Mouse (Mus musculus) brain, embryonic 14.5 days (tissue): ENCODE data around the gene Exosc5. TPM values are rescaled to one million over a fixed set of nuclear protein-coding genes. Genes with fewer than 3 reads are reported as not detected.

Experiments used
- DNase-seq: peaks from one replicate; pipeline ENCODE4 v3.0.0-alpha.2; 2011; ENCODE audit warnings: low read depth
- CTCF ChIP-seq: fragments of 200-500 bp; IDR thresholded peaks from 2 replicates; pipeline ENCODE4 v1.5.1; 2012; ENCODE audit warnings: inconsistent platforms, mild to moderate bottlenecking, moderate library complexity, borderline replicate concordance; ENCODE audit not compliant: insufficient read depth, insufficient read length; ENCODE audit errors: extremely low read depth
- POLR2A ChIP-seq: fragments of 200-500 bp; IDR thresholded peaks from 2 replicates; pipeline ENCODE4 v1.6.1; 2012; ENCODE audit warnings: mild to moderate bottlenecking, inconsistent platforms, borderline replicate concordance; ENCODE audit not compliant: poor library complexity, insufficient read depth, insufficient read length, severe bottlenecking; ENCODE audit errors: extremely low read depth
- polyA plus RNA-seq: library from polyadenylated mRNA; depleted of rRNA; stranded (reverse); fragments of >200 nt; gene quantifications from 2 replicates; pipeline ENCODE4 v1.2.3, GENCODE M21; 2012

Gene Exosc5
- polyA plus RNA-seq, 1 experiment: 35.8 TPM

DNA sequence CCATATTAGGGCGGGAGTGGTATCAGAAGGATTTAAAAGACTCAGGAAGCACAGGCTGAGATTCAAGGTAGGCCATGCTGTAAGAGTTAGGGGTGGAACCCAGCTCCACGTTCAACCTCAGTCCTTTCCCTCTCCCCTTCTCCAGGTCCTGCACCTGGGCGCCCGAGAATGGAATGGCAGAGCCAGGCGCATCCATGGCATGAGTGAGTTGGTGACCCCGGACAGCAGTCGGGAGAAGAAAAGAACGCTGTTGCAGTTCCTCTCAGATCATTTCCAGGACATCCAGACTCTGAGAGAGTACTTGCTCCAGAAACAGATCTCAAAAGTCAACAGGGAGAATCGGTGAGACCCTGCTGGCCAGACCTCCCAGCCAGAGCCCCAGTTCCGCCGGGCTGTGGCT, 38.2 kb upstream of the Exosc5 start:
- TF ChIP-seq CTCF: no peak
- no peak for DNase-seq

DNA sequence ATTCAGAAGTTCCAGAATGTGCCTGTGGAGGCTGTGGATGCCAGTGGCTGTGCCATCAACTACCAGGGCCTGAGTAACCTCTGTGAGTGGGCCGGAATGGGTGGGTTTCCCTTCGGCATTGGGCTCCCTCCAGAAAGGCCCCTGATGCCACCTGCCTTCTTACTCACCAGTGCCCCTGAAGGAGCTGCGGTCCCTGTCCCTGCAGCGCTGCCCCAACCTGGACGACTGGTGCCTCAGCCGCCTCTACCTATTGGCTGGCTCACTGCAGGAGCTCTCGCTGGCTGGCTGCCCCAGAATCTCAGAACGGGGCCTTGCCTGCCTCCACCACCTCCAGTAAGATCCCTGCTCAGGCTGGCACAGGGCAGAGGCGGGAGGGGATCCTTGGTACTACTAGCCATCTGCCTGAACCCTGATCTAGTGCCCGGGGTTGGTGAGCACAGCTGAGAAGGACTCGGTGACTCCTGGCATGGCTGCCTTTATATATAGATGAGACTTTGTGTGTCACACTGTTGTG, 35.0 kb upstream of the Exosc5 start:
- DNase-seq: no peak
- TF ChIP-seq POLR2A (no peak), CTCF (no peak)

DNA sequence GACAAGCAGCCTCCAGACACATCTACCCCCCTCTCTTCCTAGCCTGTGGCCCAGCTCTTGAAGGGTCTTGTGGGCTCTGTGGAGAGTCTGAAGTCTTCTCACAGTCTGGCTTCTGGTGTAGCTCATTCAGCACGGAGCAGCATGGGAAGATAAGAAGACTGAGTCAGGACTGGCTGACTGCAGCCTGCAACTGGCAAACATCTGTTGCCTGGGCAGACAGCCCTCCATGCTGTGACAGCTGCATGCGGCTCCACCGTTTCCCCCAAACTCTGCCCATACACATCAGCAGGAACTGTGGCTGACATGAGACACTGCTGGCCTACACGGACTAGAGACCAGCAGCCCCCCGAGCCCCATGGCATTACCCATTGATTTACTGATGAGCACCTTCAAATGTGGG, 34.1 kb upstream of the Exosc5 start:
- no peak for DNase-seq
- no peak for TF ChIP-seq POLR2A
- no peak for TF ChIP-seq CTCF

GRCm38 (mm10) chr7:25625594-25626250, 33.2 kb upstream of the Exosc5 start:
- peak; percentile 12 for DNase-seq

GRCm38 (mm10) chr7:25626509-25627430, 32.2 kb upstream of the Exosc5 start, which contains the start of gene B3gnt8:
B3gnt8 (plus strand) TSS chr7:25626654.
- no peak for TF ChIP-seq POLR2A
- no peak for TF ChIP-seq CTCF
- DNase-seq: no peak

More at GRCm38 (mm10) chr7:25625594-25626250, 33.2 kb upstream of the Exosc5 start:
- TF ChIP-seq POLR2A (no peak), CTCF (peak; percentile 46; the same call in 1 of the 2 replicates)

DNA sequence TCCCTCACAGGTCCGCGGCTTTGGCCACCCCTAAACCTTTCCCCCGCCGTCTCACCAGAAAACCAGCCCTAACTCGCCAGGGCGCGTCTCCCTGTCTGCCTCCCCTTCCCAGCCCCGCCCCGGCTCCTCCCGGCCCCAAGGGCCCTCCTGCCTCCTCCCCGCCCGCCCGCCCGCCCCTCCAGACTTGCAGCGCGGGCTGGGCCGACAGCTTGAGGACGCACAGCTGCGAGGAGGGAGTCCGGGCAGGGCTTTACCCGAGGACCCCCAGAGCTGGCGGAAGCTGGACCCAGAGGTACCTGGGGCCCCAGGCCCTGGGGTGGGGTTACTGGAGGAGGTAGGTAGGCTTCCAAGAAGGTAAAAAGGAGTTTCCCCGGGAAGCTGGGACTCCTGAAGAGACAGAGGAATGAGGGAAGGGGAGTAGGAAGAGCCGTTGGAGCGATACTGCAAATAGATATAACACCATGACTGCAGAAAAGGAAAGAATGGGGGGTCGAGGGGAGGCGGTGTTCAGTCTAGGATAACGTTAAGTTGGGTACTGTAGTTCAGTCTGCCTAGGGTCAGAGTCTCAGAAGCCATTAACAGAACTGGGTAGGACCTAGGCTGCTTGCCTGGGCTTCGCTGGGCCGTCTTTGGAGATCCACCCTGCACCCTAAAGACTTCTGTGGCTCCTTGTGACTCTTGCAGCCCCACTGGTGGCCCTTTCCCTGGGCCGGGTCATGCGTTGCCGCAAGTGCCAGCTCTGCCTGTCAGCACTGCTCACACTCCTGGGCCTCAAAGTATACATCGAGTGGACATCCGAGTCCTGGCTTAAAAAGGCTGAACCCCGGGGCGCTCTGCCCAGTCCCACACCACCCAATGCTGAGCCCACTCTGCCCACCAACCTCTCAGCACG, 31.3 kb upstream of the Exosc5 start:
- TF ChIP-seq POLR2A: no peak
- no peak for TF ChIP-seq CTCF
- DNase-seq: peak; percentile 28

DNA sequence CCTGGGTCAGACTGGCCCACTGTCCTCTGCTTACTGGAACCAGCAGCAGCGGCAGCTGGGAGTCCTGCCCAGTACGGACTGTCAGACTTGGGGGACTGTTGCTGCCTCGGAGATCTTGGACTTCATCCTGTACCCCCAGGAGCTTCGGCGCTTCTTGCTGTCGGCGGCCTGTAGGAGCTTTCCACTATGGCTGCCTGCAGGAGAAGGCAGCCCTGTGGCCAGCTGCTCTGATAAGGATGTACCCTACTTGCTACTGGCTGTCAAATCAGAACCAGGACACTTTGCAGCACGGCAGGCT, 30.7 kb upstream of the Exosc5 start:
- DNase-seq: no peak
- TF ChIP-seq CTCF (no peak), POLR2A (no peak)

- no peak for TF ChIP-seq CTCF
- TF ChIP-seq POLR2A: no peak
- no peak for DNase-seq
Observed at GRCm38 (mm10) chr7:25632679-25633078, 26.3 kb upstream of the Exosc5 start.

DNA sequence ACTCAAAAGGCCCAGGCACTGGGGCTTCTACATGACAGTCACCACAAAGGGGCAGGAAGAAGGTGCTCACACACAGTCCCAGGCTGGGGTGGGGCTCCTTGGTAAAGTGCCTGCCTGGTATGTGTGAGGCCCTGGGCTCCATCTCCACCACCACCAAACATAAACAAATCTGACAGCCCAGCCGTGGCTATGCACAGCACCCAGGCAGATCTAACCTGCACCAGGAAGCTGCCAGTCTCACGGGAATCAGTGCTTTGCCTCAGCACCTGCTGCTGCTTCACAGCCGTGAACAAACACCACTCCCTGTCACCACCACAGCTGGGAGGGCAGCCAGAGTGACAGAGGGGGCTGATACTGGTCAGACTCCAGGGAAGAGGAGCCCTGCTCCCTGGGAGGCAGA, 22.6 kb upstream of the Exosc5 start:
- DNase-seq: no peak
- TF ChIP-seq POLR2A (no peak), CTCF (no peak)

GRCm38 (mm10) chr7:25637099-25637498, 21.9 kb upstream of the Exosc5 start:
- no peak for TF ChIP-seq POLR2A
- no peak for TF ChIP-seq CTCF
- DNase-seq: no peak

GRCm38 (mm10) chr7:25639754-25640153, 19.2 kb upstream of the Exosc5 start:
- TF ChIP-seq CTCF (no peak), POLR2A (no peak)
- DNase-seq: no peak

DNA sequence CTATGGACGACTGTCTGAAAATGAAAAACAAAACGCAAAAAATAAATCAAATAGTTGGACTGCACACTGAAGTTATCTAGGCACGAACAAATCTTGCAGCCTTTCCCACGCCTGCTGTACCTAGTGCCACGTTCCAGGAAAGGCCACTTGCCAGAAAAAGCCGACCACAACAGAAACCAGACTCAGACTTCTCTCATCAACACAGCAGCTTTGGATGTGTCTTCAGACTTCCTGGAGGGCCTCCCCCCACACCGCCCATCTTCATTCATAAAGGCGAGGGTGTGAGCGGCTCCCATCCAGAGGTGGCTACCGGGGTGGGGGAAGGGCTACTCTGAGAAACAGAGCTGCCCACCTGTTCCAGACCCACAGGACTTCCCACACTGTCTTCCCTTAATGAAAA, 14.8 kb upstream of the Exosc5 start:
- DNase-seq: no peak
- TF ChIP-seq CTCF (no peak), POLR2A (no peak)
